Mouse (Mus musculus): ENCODE results near the gene Stk32b.

Stk32b gene

GRCm38 (mm10) chr5:37716505-37717372 lies at the start of gene Stk32b:
Gene Stk32b (minus strand): TSS chr5:37717171.
- no peak for DNase-seq (ENCODE audit: low read depth)

GRCm38 (mm10) chr5:37765851-37766250 lies 48.9 kb upstream of the Stk32b start:
- no peak for DNase-seq (ENCODE audit: low read depth)

DNA sequence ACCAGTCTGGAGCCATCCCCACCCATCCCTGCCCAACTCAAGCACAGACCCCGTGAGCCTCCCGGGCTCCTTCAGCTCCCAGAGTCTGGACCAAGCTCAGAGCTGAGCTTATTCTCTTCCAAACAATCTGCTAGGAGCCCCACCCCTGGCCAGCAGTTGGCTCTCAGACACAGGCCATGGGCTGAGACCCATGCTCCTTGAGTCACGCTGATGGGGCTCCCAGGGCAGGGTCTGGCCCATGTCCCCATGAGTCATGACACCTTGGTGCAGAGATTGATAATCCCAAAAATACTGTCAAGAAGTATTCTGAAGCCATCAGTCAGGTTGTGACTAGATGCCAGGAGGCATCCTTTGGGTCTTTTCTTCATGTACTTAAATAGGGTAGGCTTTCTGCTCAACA lies 45.1 kb upstream of the Stk32b start:
- no peak for DNase-seq (ENCODE audit: low read depth)

DNA sequence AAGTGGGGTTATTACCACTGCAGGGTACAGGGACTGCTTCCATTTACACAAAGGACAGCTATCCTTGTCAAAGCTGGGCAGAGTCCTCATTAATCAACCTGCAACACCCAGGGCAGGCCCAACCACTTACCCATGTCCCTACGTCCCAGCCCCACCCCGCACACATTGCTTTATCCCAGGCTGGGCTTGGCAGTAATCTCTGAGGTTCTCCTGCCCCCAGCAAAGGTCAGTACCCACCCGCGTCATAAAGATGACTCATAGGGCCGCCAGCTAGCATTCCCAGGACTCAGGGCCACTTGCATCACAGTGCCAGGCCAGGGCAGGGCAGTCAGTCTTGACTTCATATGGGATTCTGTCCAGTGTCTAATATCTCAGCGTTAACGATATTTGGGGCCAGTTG lies 36.4 kb upstream of the Stk32b start:
- peak; percentile 34 for DNase-seq (ENCODE audit: low read depth)

DNA sequence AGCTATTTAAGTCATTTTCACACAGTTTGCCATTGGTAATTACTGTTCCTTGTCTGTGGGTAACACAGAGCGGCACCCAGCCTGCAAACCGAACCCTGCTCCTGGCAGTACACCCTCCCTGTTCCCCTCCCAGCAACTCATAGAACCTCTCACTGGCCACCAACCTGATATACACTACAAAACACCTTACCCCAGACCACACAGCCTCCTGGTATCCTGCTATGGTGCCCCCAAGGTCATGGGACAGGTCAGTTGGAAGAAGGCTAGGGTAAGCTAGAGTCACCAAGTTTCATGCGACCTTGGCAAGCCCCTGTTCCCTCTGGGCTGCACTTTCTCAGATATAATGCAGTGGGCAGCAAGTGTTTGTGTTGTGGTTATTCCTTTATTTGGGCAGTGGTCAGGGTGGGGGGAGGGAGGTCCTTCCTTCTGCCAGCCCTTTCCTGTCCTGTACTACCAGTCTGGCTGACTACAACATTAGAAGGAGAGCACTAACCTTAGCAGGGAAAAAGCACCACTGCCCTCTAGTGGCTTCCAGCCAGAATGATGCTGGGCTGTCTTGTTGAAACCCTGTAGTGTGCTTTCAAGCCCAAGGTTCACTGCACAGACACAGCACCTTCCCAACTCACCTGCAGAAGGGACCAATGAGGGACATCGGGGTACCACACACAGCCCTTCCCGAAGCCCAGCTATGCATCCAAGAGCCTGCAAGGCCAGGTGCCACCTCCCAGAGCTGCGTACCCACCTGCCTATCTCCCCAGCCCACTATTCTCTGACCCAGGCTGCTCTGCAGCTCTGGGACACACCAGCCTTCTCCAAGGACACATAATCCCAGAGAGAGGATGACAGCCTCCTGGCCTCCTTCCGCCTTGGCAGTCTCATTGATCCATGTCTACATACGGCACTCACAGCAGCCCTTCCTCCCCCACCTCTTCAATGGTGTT lies 35.3 kb upstream of the Stk32b start:
- DNase-seq (ENCODE audit: low read depth) = peak; percentile 82

GRCm38 (mm10) chr5:37743889-37744707 lies 27.1 kb upstream of the Stk32b start:
- DNase-seq (ENCODE audit: low read depth) = no peak

DNA sequence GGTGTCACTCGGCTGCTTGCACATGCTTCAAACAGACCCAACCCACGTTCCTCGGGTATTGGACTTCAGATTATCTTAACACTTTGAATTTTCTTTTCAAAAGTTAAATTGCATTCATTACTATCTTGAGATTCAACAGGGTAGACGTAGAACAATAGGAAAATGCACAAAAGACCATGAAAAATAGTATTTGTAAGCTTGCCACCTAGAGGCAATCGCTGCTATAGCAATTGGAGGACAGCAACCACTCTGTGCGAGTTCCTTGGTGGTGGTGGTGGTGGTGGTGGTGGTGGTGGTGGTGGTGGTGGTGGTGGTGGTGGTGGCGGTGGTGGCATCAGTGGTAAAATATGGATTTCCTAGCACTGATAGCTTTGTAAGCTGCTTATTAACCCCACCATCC lies 19.2 kb upstream of the Stk32b start:
- peak; percentile 5 for DNase-seq (ENCODE audit: low read depth)

GRCm38 (mm10) chr5:37735224-37735623 lies 18.3 kb upstream of the Stk32b start, which contains the start of gene Cytl1:
Gene Cytl1 (plus strand): TSS chr5:37735519.
- no peak for DNase-seq (ENCODE audit: low read depth)

DNA sequence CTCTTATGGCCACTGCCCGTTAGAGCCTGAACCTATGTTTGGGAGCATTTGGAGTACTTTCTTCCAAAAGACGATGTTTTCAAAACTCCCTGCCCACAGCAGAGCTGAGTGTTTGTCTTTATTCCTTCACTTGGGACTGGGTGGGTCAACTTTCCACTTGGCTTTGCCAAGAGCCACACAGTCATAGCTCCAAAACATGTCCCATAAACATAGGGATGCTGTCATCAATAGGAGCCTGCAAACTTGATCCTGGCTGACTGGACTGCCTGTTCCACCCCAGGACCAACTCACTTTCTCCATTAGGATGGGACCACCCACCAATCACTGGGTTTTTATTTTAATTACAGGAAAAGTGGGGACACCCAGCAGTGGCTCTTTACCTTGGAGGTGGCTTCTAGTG lies 13.8 kb upstream of the Stk32b start:
- DNase-seq (ENCODE audit: low read depth) = no peak

DNA sequence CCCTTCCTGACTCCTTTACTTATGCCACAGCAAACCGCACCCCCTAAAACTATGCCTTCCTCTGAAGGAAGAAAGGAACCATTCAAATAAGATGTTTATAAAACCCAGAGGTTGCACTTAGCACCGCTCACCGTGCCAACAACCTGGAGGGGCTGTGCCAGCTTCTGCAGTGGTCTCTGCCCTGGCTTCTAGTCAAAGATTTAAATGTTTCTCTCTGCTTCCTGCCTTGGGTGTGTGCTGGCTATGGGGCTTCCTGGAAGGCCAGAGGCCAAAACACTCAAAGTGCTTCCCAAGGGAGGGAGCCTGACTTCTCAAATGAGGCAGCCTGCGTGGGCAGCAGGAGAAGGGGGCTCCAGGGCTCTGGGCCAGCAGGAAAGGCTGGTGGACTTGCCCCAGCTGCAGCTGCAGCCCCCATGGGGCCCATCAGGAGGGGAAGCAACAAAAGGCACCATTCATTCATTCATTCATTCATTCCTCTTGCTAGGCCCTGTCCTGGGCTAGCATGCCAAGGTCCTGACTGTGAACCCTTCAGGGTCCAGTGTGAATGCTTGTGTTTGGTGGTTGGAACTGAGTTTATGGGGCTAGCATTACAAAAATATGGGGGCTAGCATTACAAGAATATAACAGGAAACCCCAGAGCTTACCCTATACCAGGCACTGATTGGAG lies 8.4 kb upstream of the Stk32b start:
- DNase-seq (ENCODE audit: low read depth) = no peak

GRCm38 (mm10) chr5:37720670-37721069 lies 3.7 kb upstream of the Stk32b start:
- peak; percentile 2 for DNase-seq (ENCODE audit: low read depth)

DNA sequence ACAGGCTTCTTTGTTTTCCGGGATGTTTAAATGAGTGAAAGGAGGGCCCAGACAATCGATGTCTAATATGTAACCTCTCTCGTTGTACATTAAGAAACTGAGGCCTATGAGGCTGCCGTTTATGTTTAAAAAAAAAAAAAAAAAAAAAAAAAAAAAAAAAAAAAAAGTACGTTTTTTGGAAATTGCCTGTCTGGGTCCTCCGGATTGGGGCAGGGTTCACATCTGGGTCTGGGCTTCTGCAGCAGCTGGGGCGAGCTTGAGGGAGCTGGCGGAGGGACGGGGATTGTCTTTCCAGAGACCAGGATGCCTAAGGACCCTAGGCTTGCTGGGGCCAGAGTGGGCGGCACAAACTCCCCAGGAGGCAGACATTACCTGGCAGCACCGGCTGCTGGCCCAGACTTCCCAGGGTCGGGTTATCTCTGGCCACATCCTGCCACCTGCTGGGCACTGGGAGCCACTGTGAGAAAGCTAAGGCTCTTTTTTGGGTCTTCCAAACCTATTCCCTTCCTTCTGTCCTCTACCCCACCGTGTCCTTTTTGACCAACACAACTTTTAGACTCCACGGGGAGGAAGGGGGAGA lies 503 bp upstream of the Stk32b start:
- DNase-seq (ENCODE audit: low read depth) = peak; percentile 47

DNA sequence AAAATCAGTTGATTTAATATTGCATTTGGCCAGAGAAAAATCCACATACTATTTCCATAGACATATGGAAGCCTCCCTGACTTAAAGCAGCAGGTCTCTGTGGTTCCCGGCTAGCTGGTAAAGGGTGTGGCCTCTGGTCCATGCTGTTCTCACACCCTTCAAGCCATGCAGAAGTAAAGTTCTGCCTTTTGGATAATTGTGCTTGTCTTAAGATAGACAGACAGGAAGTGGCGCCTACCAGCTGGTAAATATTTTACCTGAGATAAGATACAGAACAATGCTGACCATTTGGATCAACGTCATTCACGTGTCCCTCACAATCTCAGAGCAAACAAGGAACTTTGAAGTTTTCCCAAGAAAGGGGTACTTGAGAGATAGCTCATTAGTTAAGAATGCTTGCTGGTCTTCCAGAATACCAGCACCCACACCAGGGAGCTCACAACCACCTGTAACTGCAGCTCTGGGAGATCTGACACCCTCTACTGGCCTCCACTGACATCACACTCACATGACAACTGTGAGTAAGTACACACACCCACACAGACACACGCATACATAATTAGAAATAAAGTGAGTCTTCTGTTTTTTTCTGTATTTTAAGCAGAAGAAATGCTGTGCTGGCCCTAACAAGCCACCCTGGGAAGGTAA lies 7.6 kb downstream of the Stk32b start:
- DNase-seq (ENCODE audit: low read depth) = no peak

- peak; percentile 2 for DNase-seq (ENCODE audit: low read depth)
Measured at GRCm38 (mm10) chr5:37708124-37708523, 8.8 kb downstream of the Stk32b start.

DNA sequence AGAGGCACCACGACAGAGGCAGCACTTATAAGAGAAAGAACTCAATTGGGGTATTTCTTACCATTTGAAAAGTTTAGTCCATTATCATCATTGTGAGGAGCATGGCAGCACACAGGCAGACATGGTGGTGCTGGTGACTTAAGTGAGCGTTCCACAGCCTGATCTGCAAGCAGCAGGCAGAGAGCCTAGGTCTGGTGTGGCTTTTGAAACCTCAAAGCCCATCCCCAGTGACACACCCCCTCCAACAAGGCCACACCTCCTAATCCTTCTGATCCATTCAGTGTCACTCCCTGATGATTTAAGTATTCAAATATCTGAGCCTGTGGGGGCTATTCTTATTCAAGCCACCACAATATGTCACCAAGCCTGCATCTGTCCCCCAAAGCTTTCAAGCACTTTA lies 12.0 kb downstream of the Stk32b start:
- no peak for DNase-seq (ENCODE audit: low read depth)

DNA sequence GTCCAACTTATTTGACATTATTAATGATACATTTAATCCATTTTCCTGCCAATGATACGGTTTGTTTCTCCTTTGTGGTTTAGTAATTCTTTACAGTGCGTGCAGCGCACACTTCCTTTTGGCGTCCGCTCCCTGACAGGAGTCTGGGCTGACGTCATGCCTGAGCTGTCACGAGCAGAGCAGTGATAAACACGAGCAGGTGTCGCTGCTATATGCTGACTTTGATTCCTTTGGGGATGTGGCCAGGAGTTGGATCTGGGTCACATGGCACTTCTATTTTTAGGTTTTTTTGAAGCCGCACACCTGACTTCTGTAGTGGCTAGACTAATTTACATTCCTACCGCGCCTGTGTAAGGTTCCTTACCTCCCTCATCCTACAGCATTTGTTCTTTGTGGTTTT lies 17.2 kb downstream of the Stk32b start:
- DNase-seq (ENCODE audit: low read depth) = no peak

- no peak for DNase-seq (ENCODE audit: low read depth)
Measured at GRCm38 (mm10) chr5:37697286-37697685, 19.7 kb downstream of the Stk32b start.

- DNase-seq (ENCODE audit: low read depth) = no peak
Measured at GRCm38 (mm10) chr5:37695773-37696172, 21.2 kb downstream of the Stk32b start.

GRCm38 (mm10) chr5:37692759-37693158 lies 24.2 kb downstream of the Stk32b start:
- no peak for DNase-seq (ENCODE audit: low read depth)

GRCm38 (mm10) chr5:37670781-37671180 lies 46.2 kb downstream of the Stk32b start:
- DNase-seq (ENCODE audit: low read depth) = no peak

Measured in NIH3T3 (cell line).